Mouse (Mus musculus) erythroblast, adult 5-6 weeks (primary cell): ENCODE results near the gene Cd72. TPM values are rescaled to one million over a fixed set of nuclear protein-coding genes. Genes with fewer than 3 reads are reported as not detected.
"Not testable (repeated sequence)": the region's sequence is repeated elsewhere in the genome, so short reads cannot be mapped to it uniquely, and the experiment has no call there.

Experiments
- ATAC-seq: replicated peaks from 2 replicates; pipeline ENCODE4 v1.8.0; 2016; ENCODE audit warnings: moderate number of reproducible peaks, mild to moderate bottlenecking, moderate TSS enrichment, inconsistent platforms; ENCODE audit not compliant: poor library complexity, low FRiP score, severe bottlenecking
- total RNA-seq, 2 experiments: library from RNA; stranded (forward) in 1 of 2; stranded (reverse) in 1 of 2; fragments of 150-400 nt in 1 of 2; fragments of 200-764, 138-1000 nt in 1 of 2; gene quantifications; 2 replicates each; pipeline versions ENCODE4 v1.2.3 to v1.2.4; 2015 to 2017; ENCODE audit warnings: low replicate concordance in 2 of 2

Cd72 gene
- 2.1 and 2.3 TPM in 2 replicates for total RNA-seq (2015; ENCODE audit: low replicate concordance)
- 0.43 and 7.9 TPM in 2 replicates for total RNA-seq (2017; ENCODE audit: low replicate concordance)

GRCm38 (mm10) chr4:43454041-43454836, at the start of gene Cd72:
Gene Cd72, minus strand, starts transcription at chr4:43454628.
- no peak for ATAC-seq

- ATAC-seq, result no peak
Measured at GRCm38 (mm10) chr4:43503506-43503905, 49.1 kb upstream of the Cd72 start.

- no peak for ATAC-seq
Measured at GRCm38 (mm10) chr4:43503041-43503440, 48.6 kb upstream of the Cd72 start.

GRCm38 (mm10) chr4:43499407-43500333, 45.2 kb upstream of the Cd72 start, which contains the start of gene Arhgef39:
Gene Arhgef39, minus strand, starts transcription at chr4:43499695.
- peak; percentile 90 for ATAC-seq

GRCm38 (mm10) chr4:43498983-43499382, 44.6 kb upstream of the Cd72 start:
- peak; percentile 63 for ATAC-seq

- ATAC-seq, result no peak
Measured at GRCm38 (mm10) chr4:43497946-43498345, 43.5 kb upstream of the Cd72 start.

- no peak for ATAC-seq
Measured at GRCm38 (mm10) chr4:43497405-43497804, 43.0 kb upstream of the Cd72 start.

GRCm38 (mm10) chr4:43496587-43496986, 42.2 kb upstream of the Cd72 start:
- no peak for ATAC-seq

GRCm38 (mm10) chr4:43493846-43494240, 39.4 kb upstream of the Cd72 start:
- ATAC-seq, result no peak

- peak; percentile 84 for ATAC-seq
Measured at GRCm38 (mm10) chr4:43493186-43493845, 38.9 kb upstream of the Cd72 start.

GRCm38 (mm10) chr4:43492821-43493185, 38.4 kb upstream of the Cd72 start, which contains the start of gene Ccdc107:
Gene Ccdc107, plus strand, starts transcription at chr4:43492900.
- ATAC-seq, result peak; percentile 89

- no peak for ATAC-seq
Measured at GRCm38 (mm10) chr4:43492101-43492820, 37.8 kb upstream of the Cd72 start.

GRCm38 (mm10) chr4:43490801-43491200, 36.4 kb upstream of the Cd72 start:
- ATAC-seq, result peak; percentile 23; the same call in 1 of the 2 replicates

GRCm38 (mm10) chr4:43489611-43490010, 35.2 kb upstream of the Cd72 start:
- no peak for ATAC-seq

- not testable (repeated sequence) for ATAC-seq
Measured at GRCm38 (mm10) chr4:43485666-43486065, 31.2 kb upstream of the Cd72 start.

- no peak for ATAC-seq
Measured at GRCm38 (mm10) chr4:43483535-43484091, 29.2 kb upstream of the Cd72 start, which contains the start of gene Sit1. Gene Sit1, minus strand, starts transcription at chr4:43483734.

GRCm38 (mm10) chr4:43482591-43482990, 28.2 kb upstream of the Cd72 start:
- no peak for ATAC-seq

GRCm38 (mm10) chr4:43481894-43482456, 27.5 kb upstream of the Cd72 start:
- ATAC-seq, result no peak

- no peak for ATAC-seq
Measured at GRCm38 (mm10) chr4:43480985-43481384, 26.6 kb upstream of the Cd72 start.
